Mouse (Mus musculus) leukemia stem cell, adult 10-12 weeks (primary cell): ENCODE results near the gene Fam205a3. TPM values are rescaled to one million over a fixed set of nuclear protein-coding genes. Genes with fewer than 3 reads are reported as not detected.

ENCODE experiments used
- polyA plus RNA-seq: library from polyadenylated mRNA; stranded (reverse); fragments of >175 nt; gene quantifications from 2 replicates; pipeline ENCODE4 v1.2.3, GENCODE M21; 2012; ENCODE audit warnings: low replicate concordance

Fam205a3 gene
- not detected in 2 replicates for polyA plus RNA-seq

DNA sequence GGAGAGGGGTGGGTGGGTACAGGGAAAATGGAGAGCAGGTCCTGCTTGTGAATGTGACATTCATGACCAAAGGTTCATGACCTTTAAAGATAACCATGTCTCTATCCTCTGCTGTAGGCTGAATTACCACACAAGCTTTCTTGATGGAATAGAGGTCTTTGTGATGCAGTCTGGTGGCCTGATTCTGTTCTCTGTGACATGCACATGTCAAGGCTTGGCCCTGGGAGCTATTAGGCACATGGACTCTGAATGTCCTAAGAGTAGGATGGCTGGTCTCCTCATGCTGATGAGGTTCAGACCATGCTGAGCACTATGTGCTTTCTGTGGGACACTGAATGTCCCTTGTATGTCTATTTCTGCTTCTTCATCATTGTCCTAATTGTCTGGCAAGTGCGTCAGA, at the start of gene Fam205a3:
Fam205a3 (plus strand) TSS at position 301 of the 400 bp plus-strand sequence.

DNA sequence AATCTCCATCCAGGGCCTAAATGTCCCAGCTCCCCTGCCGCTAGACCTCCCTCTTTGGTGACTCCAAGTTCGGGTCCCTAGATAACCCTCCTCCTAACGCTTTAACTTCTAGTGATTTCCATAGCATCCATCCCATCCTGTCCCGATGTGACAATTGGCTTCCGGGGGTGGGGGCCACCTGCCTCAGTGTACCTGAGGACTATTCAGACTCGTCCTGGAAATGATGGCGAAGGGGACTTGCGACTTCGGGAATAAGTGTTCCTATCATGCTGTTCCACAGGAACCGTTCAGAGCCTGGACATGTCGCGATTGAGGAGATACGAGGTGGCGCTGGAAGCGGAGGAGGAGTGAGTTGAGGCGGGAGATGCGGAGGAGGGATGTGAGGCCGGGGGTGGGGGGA, 24.2 kb upstream of the Fam205a3 start, which contains the start of gene Gm21953:
Gm21953 (plus strand) TSS at position 301 of the 400 bp plus-strand sequence.

Other genes starting within 250 kb of the Fam205a3 start
- gene Gm3893, start 227.1 kb upstream of the Fam205a3 start, polyA plus RNA-seq: not detected in 2 replicates
- gene Gm13304, start 203.5 kb upstream of the Fam205a3 start, polyA plus RNA-seq: not detected in 2 replicates
- gene Gm13306, start 164.9 kb upstream of the Fam205a3 start, polyA plus RNA-seq: not detected in 2 replicates
- gene Gm13305, start 149.7 kb upstream of the Fam205a3 start, polyA plus RNA-seq: 0.09 TPM in 1 of 2 replicates, not detected in the other
- gene Gm10600, start 77.7 kb upstream of the Fam205a3 start, polyA plus RNA-seq: not detected in 2 replicates
- gene Ccl21b, start 62.6 kb upstream of the Fam205a3 start, polyA plus RNA-seq: not detected in 2 replicates
- gene Gm21953, start 24.1 kb upstream of the Fam205a3 start, polyA plus RNA-seq: not detected in 2 replicates
- gene Gm21586, start 121.0 kb downstream of the Fam205a3 start, polyA plus RNA-seq: not detected in 2 replicates
- gene Gm2163, start 148.4 kb downstream of the Fam205a3 start, polyA plus RNA-seq: not detected in 2 replicates
- gene Fam205a2, start 209.8 kb downstream of the Fam205a3 start, polyA plus RNA-seq: not detected in 2 replicates